Mouse (Mus musculus) thymus, postnatal 4 days (tissue): ENCODE results near the gene Olfr545.

Experiments used
- DNase-seq: peaks from one replicate; pipeline ENCODE4 v3.0.0; 2021

The Olfr545 gene

GRCm38 (mm10) chr7:102478425-102478824 is 20.9 kb downstream of the Olfr545 start:
- DNase-seq: no peak

- DNase-seq: no peak
These were observed 22.0 kb downstream of the Olfr545 start for GRCm38 (mm10) chr7:102477377-102477776.

- DNase-seq: no peak
These were observed 22.8 kb downstream of the Olfr545 start for GRCm38 (mm10) chr7:102476601-102477000.

GRCm38 (mm10) chr7:102472675-102473074 is 26.7 kb downstream of the Olfr545 start:
- DNase-seq: no peak

DNA sequence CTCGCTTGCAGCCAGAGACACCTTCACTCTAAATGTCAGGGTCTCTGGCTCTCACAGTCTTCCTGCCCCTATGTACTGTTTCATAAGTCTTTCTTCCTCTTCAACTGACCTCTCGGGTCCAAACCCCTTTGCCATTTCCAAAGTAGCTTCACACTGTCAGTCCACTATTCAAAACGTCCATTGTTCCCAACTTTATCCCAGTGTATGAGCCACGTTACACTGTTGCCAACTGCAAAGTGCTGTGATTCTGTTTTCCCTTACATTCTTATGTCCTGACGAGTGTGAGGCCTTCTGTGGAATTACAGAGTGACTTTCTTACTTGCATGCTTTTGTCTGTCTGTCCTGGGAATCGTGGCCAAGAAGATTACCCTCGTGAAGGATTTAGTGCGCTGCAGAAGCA is 31.8 kb downstream of the Olfr545 start:
- DNase-seq: no peak

- DNase-seq: no peak
These were observed 40.6 kb downstream of the Olfr545 start for GRCm38 (mm10) chr7:102458618-102459380.

DNA sequence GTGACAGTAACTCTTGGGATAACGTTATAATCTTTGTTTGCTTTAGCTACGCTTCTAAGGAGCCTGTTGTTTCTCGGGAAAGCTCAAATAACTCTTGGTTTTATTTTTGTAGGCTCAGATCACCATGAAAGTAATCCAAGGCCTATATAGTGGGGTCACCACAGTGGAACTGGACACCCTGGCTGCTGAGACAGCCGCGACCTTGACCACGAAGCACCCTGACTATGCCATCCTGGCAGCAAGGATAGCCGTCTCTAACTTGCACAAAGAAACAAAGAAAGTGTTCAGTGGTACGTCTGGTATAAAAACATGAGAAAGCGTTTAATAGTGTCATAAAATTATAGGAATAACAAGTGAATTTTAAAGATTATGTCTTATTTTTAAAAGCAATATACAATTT is 52.9 kb downstream of the Olfr545 start:
- DNase-seq: no peak

- no peak for DNase-seq
These were observed 55.1 kb downstream of the Olfr545 start for GRCm38 (mm10) chr7:102444301-102444700.

DNA sequence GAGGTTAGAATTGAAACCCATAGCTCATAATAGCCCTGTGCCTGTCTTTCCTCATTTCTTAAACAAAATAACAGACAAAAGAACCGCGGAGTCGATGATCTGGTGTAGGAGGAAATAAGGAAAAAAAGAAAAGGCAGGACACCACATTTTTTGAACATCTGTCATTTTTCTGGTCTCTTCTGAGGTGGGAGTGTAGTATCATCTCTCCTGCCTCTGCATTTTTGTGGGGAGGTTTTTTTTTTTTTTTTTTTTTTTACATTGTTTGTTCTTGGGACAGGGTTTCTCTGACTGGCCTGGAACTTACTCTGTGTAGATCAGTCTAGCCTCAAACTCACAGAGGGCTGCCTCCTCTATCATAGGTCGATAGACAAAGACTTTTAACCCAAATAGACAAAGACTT is 56.9 kb downstream of the Olfr545 start:
- no peak for DNase-seq

- DNase-seq: peak; percentile 93
These were observed 57.5 kb downstream of the Olfr545 start, which contains the start of gene Rrm1 for GRCm38 (mm10) chr7:102441657-102442391. Gene Rrm1 (plus strand): TSS chr7:102441695.
